Mouse (Mus musculus): ENCODE data around the gene Sdhaf2. TPM values are rescaled to one million over a fixed set of nuclear protein-coding genes. Genes with fewer than 3 reads are reported as not detected.
"Not testable (repeated sequence)": the region's sequence is repeated elsewhere in the genome, so short reads cannot be mapped to it uniquely, and the experiment has no call there.

The Sdhaf2 gene
- 45.3 and 49.9 TPM in 2 replicates for polyA plus RNA-seq (2012; rRNA removed)

GRCm38 (mm10) chr19:10525910-10526309 lies at the start of gene Sdhaf2:
Sdhaf2 (minus strand) TSS chr19:10526142.
- peak; percentile 55; the same call in 1 of the 2 replicates for TF ChIP-seq CTCF (IDR thresholded peaks at IDR 0.05; ENCODE audit: borderline replicate concordance, extremely low read depth, insufficient read depth, insufficient read length)
- TF ChIP-seq POLR2A (IDR thresholded peaks at IDR 0.05; ENCODE audit: borderline replicate concordance, extremely low read depth, insufficient read depth, insufficient read length, poor library complexity, severe bottlenecking): no peak

GRCm38 (mm10) chr19:10569627-10570026 lies 43.7 kb upstream of the Sdhaf2 start:
- no peak for TF ChIP-seq CTCF (IDR thresholded peaks at IDR 0.05; ENCODE audit: borderline replicate concordance, extremely low read depth, insufficient read depth, insufficient read length)
- no peak for TF ChIP-seq POLR2A (IDR thresholded peaks at IDR 0.05; ENCODE audit: borderline replicate concordance, extremely low read depth, insufficient read depth, insufficient read length, poor library complexity, severe bottlenecking)
- DNase-seq (ENCODE audit: low read depth): no peak

More at GRCm38 (mm10) chr19:10525910-10526309, at the start of gene Sdhaf2:
- DNase-seq (ENCODE audit: low read depth): peak; percentile 81

GRCm38 (mm10) chr19:10565217-10565616 lies 39.3 kb upstream of the Sdhaf2 start:
- TF ChIP-seq CTCF (IDR thresholded peaks at IDR 0.05; ENCODE audit: borderline replicate concordance, extremely low read depth, insufficient read depth, insufficient read length) (no peak), POLR2A (IDR thresholded peaks at IDR 0.05; ENCODE audit: borderline replicate concordance, extremely low read depth, insufficient read depth, insufficient read length, poor library complexity, severe bottlenecking) (no peak)
- DNase-seq (ENCODE audit: low read depth): no peak

GRCm38 (mm10) chr19:10564278-10564677 lies 38.3 kb upstream of the Sdhaf2 start:
- DNase-seq (ENCODE audit: low read depth): no peak
- TF ChIP-seq POLR2A (IDR thresholded peaks at IDR 0.05; ENCODE audit: borderline replicate concordance, extremely low read depth, insufficient read depth, insufficient read length, poor library complexity, severe bottlenecking) (no peak), CTCF (IDR thresholded peaks at IDR 0.05; ENCODE audit: borderline replicate concordance, extremely low read depth, insufficient read depth, insufficient read length) (no peak)

GRCm38 (mm10) chr19:10562351-10562750 lies 36.4 kb upstream of the Sdhaf2 start:
- TF ChIP-seq POLR2A (IDR thresholded peaks at IDR 0.05; ENCODE audit: borderline replicate concordance, extremely low read depth, insufficient read depth, insufficient read length, poor library complexity, severe bottlenecking): no peak
- no peak for TF ChIP-seq CTCF (IDR thresholded peaks at IDR 0.05; ENCODE audit: borderline replicate concordance, extremely low read depth, insufficient read depth, insufficient read length)

DNA sequence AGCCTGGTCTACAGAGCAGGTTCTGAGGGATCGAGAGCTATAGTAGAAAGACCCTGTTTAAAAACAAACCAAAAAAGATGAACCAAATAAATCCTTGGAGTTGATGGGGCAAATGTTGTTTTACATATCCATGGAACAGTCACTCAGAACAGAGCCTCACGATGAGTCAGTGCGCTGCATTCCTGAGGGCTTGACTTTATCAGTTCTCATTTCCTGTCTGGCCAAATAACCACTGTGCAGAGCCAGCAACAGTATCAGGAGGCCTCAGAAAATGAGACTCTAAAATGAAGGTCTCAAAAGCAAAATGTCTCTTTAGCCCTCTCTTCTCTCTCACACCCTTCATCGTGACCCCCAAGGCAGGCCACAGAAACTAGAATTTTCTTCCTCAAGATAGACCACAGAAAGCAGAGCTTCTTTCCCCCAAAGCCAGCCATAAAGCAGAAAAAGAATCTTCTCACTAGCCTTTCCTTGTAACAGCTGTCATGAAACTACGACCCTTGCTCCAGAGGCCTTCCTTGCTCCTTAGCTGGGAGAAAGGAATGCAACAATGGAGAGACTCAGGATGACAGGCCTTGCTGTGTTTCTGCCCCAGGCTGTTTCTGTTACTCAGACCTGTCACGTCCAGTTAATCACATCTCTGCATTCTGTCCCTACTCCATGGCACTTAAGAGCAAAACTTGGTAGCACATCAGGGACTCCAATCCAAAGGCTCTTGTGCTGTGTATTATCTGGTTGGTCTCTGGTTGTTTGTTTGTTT lies 35.8 kb upstream of the Sdhaf2 start:
- TF ChIP-seq POLR2A (IDR thresholded peaks at IDR 0.05; ENCODE audit: borderline replicate concordance, extremely low read depth, insufficient read depth, insufficient read length, poor library complexity, severe bottlenecking) (no peak), CTCF (IDR thresholded peaks at IDR 0.05; ENCODE audit: borderline replicate concordance, extremely low read depth, insufficient read depth, insufficient read length) (no peak)
- no peak for DNase-seq (ENCODE audit: low read depth)

More at GRCm38 (mm10) chr19:10562351-10562750, 36.4 kb upstream of the Sdhaf2 start:
- DNase-seq (ENCODE audit: low read depth): no peak

- peak; percentile 51 for DNase-seq (ENCODE audit: low read depth)
- no peak for TF ChIP-seq CTCF (IDR thresholded peaks at IDR 0.05; ENCODE audit: borderline replicate concordance, extremely low read depth, insufficient read depth, insufficient read length)
- TF ChIP-seq POLR2A (IDR thresholded peaks at IDR 0.05; ENCODE audit: borderline replicate concordance, extremely low read depth, insufficient read depth, insufficient read length, poor library complexity, severe bottlenecking): no peak
Observed at GRCm38 (mm10) chr19:10560108-10560507, 34.2 kb upstream of the Sdhaf2 start.

GRCm38 (mm10) chr19:10557837-10558375 lies 32.0 kb upstream of the Sdhaf2 start:
- not testable (repeated sequence) for DNase-seq (ENCODE audit: low read depth)

- no peak for TF ChIP-seq CTCF (IDR thresholded peaks at IDR 0.05; ENCODE audit: borderline replicate concordance, extremely low read depth, insufficient read depth, insufficient read length)
- TF ChIP-seq POLR2A (IDR thresholded peaks at IDR 0.05; ENCODE audit: borderline replicate concordance, extremely low read depth, insufficient read depth, insufficient read length, poor library complexity, severe bottlenecking): no peak
- no peak for DNase-seq (ENCODE audit: low read depth)
Observed at GRCm38 (mm10) chr19:10557430-10557829, 31.5 kb upstream of the Sdhaf2 start.

DNA sequence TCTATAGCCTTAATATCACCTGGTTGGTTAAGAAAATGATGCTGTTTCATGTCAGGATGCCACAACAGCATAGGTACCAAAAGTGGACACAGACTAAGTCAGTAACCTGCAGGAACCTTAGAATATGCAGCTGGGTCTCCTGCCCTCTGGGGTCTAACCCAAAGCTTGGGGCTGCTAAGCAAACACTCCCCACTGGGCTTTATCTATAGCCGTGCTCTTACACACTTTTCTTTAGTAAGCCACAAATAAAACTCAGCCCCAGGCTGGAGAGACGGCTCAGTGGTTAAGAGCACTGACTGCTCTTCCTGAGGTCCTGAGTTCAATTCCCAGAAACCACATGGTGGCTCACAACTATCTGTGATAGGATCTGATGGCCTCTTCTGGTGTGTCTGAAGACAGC lies 31.1 kb upstream of the Sdhaf2 start:
- no peak for DNase-seq (ENCODE audit: low read depth)
- TF ChIP-seq POLR2A (IDR thresholded peaks at IDR 0.05; ENCODE audit: borderline replicate concordance, extremely low read depth, insufficient read depth, insufficient read length, poor library complexity, severe bottlenecking) (no peak), CTCF (IDR thresholded peaks at IDR 0.05; ENCODE audit: borderline replicate concordance, extremely low read depth, insufficient read depth, insufficient read length) (no peak)

DNA sequence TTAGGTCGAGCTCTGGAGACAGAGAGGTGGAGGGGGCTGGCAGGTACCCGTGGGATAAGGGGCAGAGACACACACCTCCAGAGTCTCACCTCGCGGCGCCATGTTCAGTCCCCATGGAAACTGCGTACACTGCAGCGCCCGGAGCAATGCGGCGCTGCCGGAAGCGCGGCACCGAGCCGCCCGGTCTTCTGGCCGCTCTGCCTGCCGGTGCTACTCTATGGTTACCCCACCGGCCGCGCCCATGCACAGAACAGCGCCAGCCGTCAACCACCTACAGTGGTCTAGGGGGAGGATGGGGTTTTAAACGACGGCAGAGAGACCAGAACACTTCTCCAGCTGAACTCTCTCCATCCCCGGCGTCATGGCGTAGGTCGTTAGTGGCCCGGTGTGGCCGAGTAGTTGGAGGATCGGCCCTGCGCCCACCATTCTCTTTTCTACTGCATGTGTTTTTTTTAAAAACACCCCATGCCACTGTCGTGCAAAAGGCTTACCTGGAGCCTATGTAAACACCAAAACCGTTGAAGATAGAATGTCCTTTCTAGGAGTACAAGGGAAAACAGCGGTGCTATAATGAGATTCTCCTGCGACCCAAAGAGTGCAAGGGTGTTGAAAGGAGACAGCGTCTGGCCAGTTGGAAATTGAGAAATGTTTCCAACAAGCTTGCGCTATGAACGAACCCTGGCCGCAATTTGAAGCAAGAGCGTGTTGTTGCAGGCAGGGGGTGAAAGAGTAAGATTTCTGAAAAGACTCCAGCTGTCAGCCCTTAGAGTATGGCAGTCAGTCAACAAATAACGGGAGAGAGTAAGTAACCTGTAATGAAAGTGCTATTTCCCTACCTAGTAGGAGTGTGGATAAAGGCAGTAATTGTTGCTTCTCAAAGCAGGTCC lies 29.9 kb upstream of the Sdhaf2 start, which contains the start of gene Tmem216:
Gene Tmem216 (minus strand): TSS at position 615 of the 887 bp plus-strand sequence.
- TF ChIP-seq CTCF (IDR thresholded peaks at IDR 0.05; ENCODE audit: borderline replicate concordance, extremely low read depth, insufficient read depth, insufficient read length) (no peak), POLR2A (IDR thresholded peaks at IDR 0.05; ENCODE audit: borderline replicate concordance, extremely low read depth, insufficient read depth, insufficient read length, poor library complexity, severe bottlenecking) (peak; percentile 58; the same call in 1 of the 2 replicates)
- peak; percentile 95 for DNase-seq (ENCODE audit: low read depth)
